Mouse (Mus musculus): ENCODE results near the gene Vmn1r82. TPM values are rescaled to one million over a fixed set of nuclear protein-coding genes. Genes with fewer than 3 reads are reported as not detected.

The Vmn1r82 gene
- not detected in 2 replicates for total RNA-seq (2015)
- not detected in 2 replicates for total RNA-seq (2017)

DNA sequence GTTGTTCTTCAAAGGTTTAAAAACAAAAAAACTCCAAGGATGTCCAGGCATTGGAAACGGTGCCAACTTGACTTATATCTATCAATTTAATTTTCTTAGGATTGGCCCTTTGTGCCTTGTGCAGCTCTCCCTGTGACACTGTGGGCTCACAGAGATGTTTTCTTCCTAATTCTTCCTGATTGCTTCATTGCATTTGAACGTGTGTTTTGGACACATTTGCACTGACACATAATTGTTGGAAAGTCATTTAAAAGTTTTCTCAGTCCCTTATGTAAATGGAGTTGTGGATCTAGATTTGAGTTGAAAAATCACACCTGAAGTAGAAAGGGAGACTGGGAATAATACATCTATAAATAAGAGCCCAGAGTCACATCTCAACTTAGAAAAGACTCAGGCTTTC lies at the start of gene Vmn1r82:
Gene Vmn1r82 (plus strand): TSS at position 301 of the 400 bp plus-strand sequence.
- no peak for ATAC-seq (ENCODE audit: poor library complexity, severe bottlenecking)

DNA sequence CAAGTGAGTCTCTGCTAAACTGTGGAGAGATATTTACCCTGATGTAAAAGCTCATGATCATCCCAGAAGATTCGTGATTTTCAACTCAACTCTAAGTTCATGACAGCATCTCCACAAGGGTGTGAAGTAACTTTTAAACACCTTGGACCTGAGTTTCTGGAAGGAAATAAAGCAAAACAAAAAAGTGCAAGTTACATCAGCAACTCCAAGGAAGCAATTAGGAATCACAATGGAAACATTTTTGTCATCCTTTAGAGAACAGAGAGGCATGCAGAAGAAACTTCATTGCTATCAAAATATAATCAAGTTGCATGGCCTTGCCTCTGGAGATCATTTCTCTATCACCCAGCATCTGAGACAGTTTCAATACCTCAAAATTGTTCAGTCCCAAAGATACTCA lies 32.1 kb upstream of the Vmn1r82 start, which contains the start of gene Vmn1r81:
Gene Vmn1r81 (minus strand): TSS at position 101 of the 400 bp plus-strand sequence.
- ATAC-seq (ENCODE audit: poor library complexity, severe bottlenecking), result no peak

DNA sequence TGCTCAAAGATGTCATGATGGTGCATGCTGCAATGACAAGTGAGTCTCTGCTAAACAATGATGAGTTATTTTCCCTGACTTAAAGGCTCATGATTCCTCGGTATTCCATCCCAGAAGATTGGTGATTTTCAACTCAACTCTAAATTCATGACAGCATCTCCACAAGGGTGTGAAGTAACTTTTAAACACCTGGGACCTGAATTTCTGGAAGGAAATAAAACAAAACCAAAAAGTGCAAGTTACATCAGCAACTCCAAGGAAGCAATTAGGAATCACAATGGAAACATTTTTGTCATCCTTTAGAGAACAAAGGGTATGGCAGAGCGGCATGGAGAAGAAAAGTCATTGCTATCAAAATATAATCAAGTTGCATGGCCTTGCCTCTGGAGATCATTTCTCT lies 29.2 kb downstream of the Vmn1r82 start, which contains the start of gene Vmn1r83:
Gene Vmn1r83 (minus strand): TSS at position 101 of the 400 bp plus-strand sequence.
- ATAC-seq (ENCODE audit: poor library complexity, severe bottlenecking), result no peak

Other genes starting within 250 kb of the Vmn1r82 start
- not detected in 2 replicates for gene Vmn1r78, start 150.2 kb upstream of the Vmn1r82 start, total RNA-seq (2015)
- gene Vmn1r78, start 150.2 kb upstream of the Vmn1r82 start, total RNA-seq (2017), result not detected in 2 replicates
- not detected in 2 replicates for gene Vmn1r79, start 129.2 kb upstream of the Vmn1r82 start, total RNA-seq (2015)
- gene Vmn1r79, start 129.2 kb upstream of the Vmn1r82 start, total RNA-seq (2017), result not detected in 2 replicates
- not detected in 2 replicates for gene Vmn1r80, start 111.1 kb upstream of the Vmn1r82 start, total RNA-seq (2015)
- not detected in 2 replicates for gene Vmn1r80, start 111.1 kb upstream of the Vmn1r82 start, total RNA-seq (2017)
- not detected in 2 replicates for gene Vmn1r81, start 32.2 kb upstream of the Vmn1r82 start, total RNA-seq (2015)
- gene Vmn1r81, start 32.2 kb upstream of the Vmn1r82 start, total RNA-seq (2017), result not detected in 2 replicates
- gene Vmn1r83, start 29.1 kb downstream of the Vmn1r82 start, total RNA-seq (2015), result not detected in 2 replicates
- gene Vmn1r83, start 29.1 kb downstream of the Vmn1r82 start, total RNA-seq (2017), result not detected in 2 replicates
- not detected in 2 replicates for gene Vmn1r84, start 68.8 kb downstream of the Vmn1r82 start, total RNA-seq (2015)
- not detected in 2 replicates for gene Vmn1r84, start 68.8 kb downstream of the Vmn1r82 start, total RNA-seq (2017)
- not detected in 2 replicates for gene Zfp551, start 122.3 kb downstream of the Vmn1r82 start, total RNA-seq (2015)
- gene Zfp551, start 122.3 kb downstream of the Vmn1r82 start, total RNA-seq (2017), result 0.07 and 0.41 TPM in 2 replicates
- gene Zfp606, start 177.9 kb downstream of the Vmn1r82 start, total RNA-seq (2015), result 5.1 and 5.9 TPM in 2 replicates
- gene Zfp606, start 177.9 kb downstream of the Vmn1r82 start, total RNA-seq (2017), result 4.6 and 5.2 TPM in 2 replicates
- not detected in 2 replicates for gene 2900092C05Rik, start 212.1 kb downstream of the Vmn1r82 start, total RNA-seq (2015)
- gene 2900092C05Rik, start 212.1 kb downstream of the Vmn1r82 start, total RNA-seq (2017), result not detected in 2 replicates